Mouse (Mus musculus) CH12.LX (cell line): Measurements from ENCODE around the gene Atg4b. TPM values are rescaled to one million over a fixed set of nuclear protein-coding genes. Genes with fewer than 3 reads are reported as not detected.

Experiments used
- DNase-seq: peaks from one replicate; pipeline ENCODE4 v3.0.0-alpha.2; 2013; ENCODE audit errors: extremely low read depth
- H3K27ac ChIP-seq: 2 replicates; pipeline ENCODE4 v1.5.1; 2012; ENCODE audit warnings: low read depth, mild to moderate bottlenecking, control low read depth, moderate library complexity; ENCODE audit not compliant: insufficient read depth
- H3K27me3 ChIP-seq: replicated peaks from 2 replicates; pipeline ENCODE3; 2012; ENCODE audit warnings: inconsistent platforms
- H3K36me3 ChIP-seq, 2 experiments: replicated peaks in 1 of 2; 2 replicates each; pipeline versions ENCODE3 to v1.6.1; 2012; ENCODE audit warnings: inconsistent platforms in 1 of 2, low read length in 1 of 2, mild to moderate bottlenecking in 1 of 2, mixed read lengths in 1 of 2, moderate library complexity in 1 of 2; ENCODE audit not compliant: control insufficient read depth in 1 of 2, insufficient read depth in 1 of 2
- H3K4me1 ChIP-seq, 2 experiments: 2 replicates each; pipeline ENCODE4 v1.6.1; 2012; ENCODE audit warnings: inconsistent platforms in 1 of 2, moderate library complexity in 1 of 2; ENCODE audit not compliant: insufficient read depth in 2 of 2, control insufficient read depth in 1 of 2
- H3K4me2 ChIP-seq: 2 replicates; pipeline ENCODE4 v1.6.1; 2012; ENCODE audit warnings: low read depth, mild to moderate bottlenecking, control low read depth; ENCODE audit not compliant: poor library complexity, insufficient read depth, severe bottlenecking
- H3K4me3 ChIP-seq, 3 experiments: fragments of 150-350 bp in 1 of 3; sonication (generic) in 1 of 3; replicated peaks in 1 of 3; 2 replicates each; pipeline versions ENCODE3 to v1.5.1; 2011 to 2012; ENCODE audit warnings: low read depth in 2 of 3, low read length in 2 of 3, mild to moderate bottlenecking in 2 of 3, moderate library complexity in 2 of 3, control low read depth in 1 of 3, improper control_type of control experiment in 1 of 3, inconsistent platforms in 1 of 3, mixed read lengths in 1 of 3; ENCODE audit not compliant: poor library complexity in 1 of 3
- H3K79me2 ChIP-seq: replicated peaks from 2 replicates; pipeline ENCODE4 v1.6.1; 2012; ENCODE audit warnings: mild to moderate bottlenecking, moderate library complexity; ENCODE audit not compliant: control insufficient read depth, poor library complexity, insufficient read depth, severe bottlenecking; ENCODE audit errors: extremely low read depth
- H3K9ac ChIP-seq: 2 replicates; pipeline ENCODE4 v1.6.1; 2012; ENCODE audit warnings: low read depth, mild to moderate bottlenecking, control low read depth, moderate library complexity; ENCODE audit not compliant: insufficient read depth
- H3K9me3 ChIP-seq: replicated peaks from 2 replicates; pipeline ENCODE3; 2012; ENCODE audit warnings: low read length, inconsistent platforms, mixed read lengths
- BHLHE40 ChIP-seq: IDR thresholded peaks from 2 replicates; pipeline ENCODE4 v1.6.1; 2011; ENCODE audit warnings: mild to moderate bottlenecking, low read depth, low read length, improper control_type of control experiment
- CHD1 ChIP-seq: IDR thresholded peaks from 2 replicates; pipeline ENCODE4 v1.6.1; 2012; ENCODE audit warnings: low read depth, low read length, improper control_type of control experiment, inconsistent platforms
- CTCF ChIP-seq, 2 experiments: IDR thresholded peaks in 1 of 2; conservative IDR thresholded peaks in 1 of 2; 2 replicates each; pipeline ENCODE4 v1.5.1; 2011 to 2012; ENCODE audit warnings: low read depth in 2 of 2, low read length in 2 of 2, improper control_type of control experiment in 1 of 2, inconsistent platforms in 1 of 2, mild to moderate bottlenecking in 1 of 2, moderate library complexity in 1 of 2
- E2F4 ChIP-seq: IDR thresholded peaks from 2 replicates; pipeline ENCODE4 v1.6.1; 2011; ENCODE audit warnings: low read depth, low read length, improper control_type of control experiment; ENCODE audit not compliant: insufficient replicate concordance
- ELF1 ChIP-seq: IDR thresholded peaks from 2 replicates; pipeline ENCODE4 v1.6.1; 2014; ENCODE audit warnings: low read depth, mild to moderate bottlenecking, inconsistent platforms, low read length, improper control_type of control experiment
- EP300 ChIP-seq: IDR thresholded peaks from 2 replicates; pipeline ENCODE4 v1.6.1; 2011; ENCODE audit warnings: low read length, improper control_type of control experiment
- HCFC1 ChIP-seq: IDR thresholded peaks from 2 replicates; pipeline ENCODE4 v1.6.1; 2012; ENCODE audit warnings: low read depth, mild to moderate bottlenecking, inconsistent platforms, low read length, improper control_type of control experiment
- IRF4 ChIP-seq: IDR thresholded peaks from 2 replicates; pipeline ENCODE4 v1.6.1; 2014; ENCODE audit warnings: low read depth, mild to moderate bottlenecking, inconsistent platforms, low read length, improper control_type of control experiment
- JUN ChIP-seq: IDR thresholded peaks from 2 replicates; pipeline ENCODE4 v1.6.1; 2011; ENCODE audit warnings: low read depth, mild to moderate bottlenecking, low read length, improper control_type of control experiment, moderate library complexity; ENCODE audit not compliant: insufficient read depth
- JUND ChIP-seq: conservative IDR thresholded peaks from 2 replicates; pipeline ENCODE4 v1.6.1; 2011; ENCODE audit warnings: low read depth, low read length, improper control_type of control experiment
- KAT2A ChIP-seq: IDR thresholded peaks from 2 replicates; pipeline ENCODE4 v1.6.1; 2012; ENCODE audit warnings: low read length, improper control_type of control experiment, inconsistent platforms; ENCODE audit not compliant: insufficient replicate concordance
- MAFK ChIP-seq: IDR thresholded peaks from 2 replicates; pipeline ENCODE4 v1.6.1; 2011; ENCODE audit warnings: low read length, improper control_type of control experiment; ENCODE audit not compliant: insufficient replicate concordance
- MAX ChIP-seq: IDR thresholded peaks from 2 replicates; pipeline ENCODE4 v1.6.1; 2011; ENCODE audit warnings: low read length, improper control_type of control experiment
- MAZ ChIP-seq: IDR thresholded peaks from 2 replicates; pipeline ENCODE4 v1.6.1; 2012; ENCODE audit warnings: low read depth, mild to moderate bottlenecking, inconsistent platforms, low read length, improper control_type of control experiment, moderate library complexity
- MEF2A ChIP-seq: IDR thresholded peaks from 2 replicates; pipeline ENCODE4 v1.6.1; 2014; ENCODE audit warnings: low read depth, mild to moderate bottlenecking, inconsistent platforms, low read length, improper control_type of control experiment, borderline replicate concordance
- MXI1 ChIP-seq: IDR thresholded peaks from 2 replicates; pipeline ENCODE4 v1.6.1; 2011; ENCODE audit warnings: mild to moderate bottlenecking, low read depth, low read length, improper control_type of control experiment
- MYC ChIP-seq: IDR thresholded peaks from 2 replicates; pipeline ENCODE4 v1.6.1; 2011; ENCODE audit warnings: low read depth, mild to moderate bottlenecking, improper control_type of control experiment, low read length
- NELFE ChIP-seq: IDR thresholded peaks from 2 replicates; pipeline ENCODE4 v1.6.1; 2011; ENCODE audit warnings: low read depth, low read length, improper control_type of control experiment
- NRF1 ChIP-seq: IDR thresholded peaks from 2 replicates; pipeline ENCODE4 v1.6.1; 2014; ENCODE audit warnings: low read depth, mild to moderate bottlenecking, inconsistent platforms, low read length, improper control_type of control experiment, moderate library complexity
- PAX5 ChIP-seq: IDR thresholded peaks from 2 replicates; pipeline ENCODE4 v1.6.1; 2012; ENCODE audit warnings: low read length, inconsistent platforms, mixed read lengths
- POLR2AphosphoS2 ChIP-seq: IDR thresholded peaks from 2 replicates; pipeline ENCODE4 v1.6.1; 2011; ENCODE audit warnings: low read depth, low read length, improper control_type of control experiment
- SIN3A ChIP-seq: IDR thresholded peaks from 2 replicates; pipeline ENCODE4 v1.6.1; 2012; ENCODE audit warnings: low read length, improper control_type of control experiment, inconsistent platforms
- SMC3 ChIP-seq: IDR thresholded peaks from 2 replicates; pipeline ENCODE4 v1.6.1; 2011; ENCODE audit warnings: low read depth, low read length, improper control_type of control experiment
- TBP ChIP-seq: conservative IDR thresholded peaks from 2 replicates; pipeline ENCODE4 v1.6.1; 2011; ENCODE audit warnings: low read depth, low read length, improper control_type of control experiment
- TCF12 ChIP-seq: IDR thresholded peaks from 2 replicates; pipeline ENCODE4 v1.6.1; 2014; ENCODE audit warnings: low read depth, mild to moderate bottlenecking, inconsistent platforms, low read length, improper control_type of control experiment
- USF1 ChIP-seq: IDR thresholded peaks from 2 replicates; pipeline ENCODE4 v1.6.1; 2014; ENCODE audit warnings: low read depth, mild to moderate bottlenecking, inconsistent platforms, low read length, improper control_type of control experiment
- ZC3H11A ChIP-seq: IDR thresholded peaks from 2 replicates; pipeline ENCODE4 v1.6.1; 2012; ENCODE audit warnings: low read depth, mild to moderate bottlenecking, inconsistent platforms, low read length, improper control_type of control experiment
- ZKSCAN1 ChIP-seq: IDR thresholded peaks from 2 replicates; pipeline ENCODE4 v1.6.1; 2012; ENCODE audit warnings: low read depth, inconsistent platforms, low read length, improper control_type of control experiment, borderline replicate concordance
- ZMIZ1 ChIP-seq: IDR thresholded peaks from 2 replicates; pipeline ENCODE4 v1.6.1; 2012; ENCODE audit warnings: low read depth, mild to moderate bottlenecking, inconsistent platforms, low read length, improper control_type of control experiment
- dilution Hi-C: fragments of 300-500 bp; cut with MboI; formaldehyde crosslinking; loops from 2 replicates; pipeline ENCODE4 v1.14.3; 2020; ENCODE audit warnings: low sequenced_read_pairs; ENCODE audit not compliant: extremely low pct_unique_long_range_greater_than_20kb, extremely low pct_ligation_motif_present
- in situ Hi-C: fragments of 300-500 bp; cut with MboI; formaldehyde crosslinking; loops from 3 replicates; pipeline ENCODE4 v1.14.3; 2019; ENCODE audit warnings: low sequenced_read_pairs, low pct_ligation_motif_present, low pct_unique_long_range_greater_than_20kb, mixed read lengths
- polyA plus RNA-seq: library from polyadenylated mRNA; unstranded; fragments of >175 nt; gene quantifications from 2 replicates; pipeline ENCODE4 v1.2.1, GENCODE M21; 2012; ENCODE audit warnings: low read depth; ENCODE audit not compliant: insufficient read length
- total RNA-seq, 2 experiments: library from RNA; depleted of rRNA; stranded (reverse); fragments of 300-350 nt in 1 of 2; fragments of >200 nt in 1 of 2; gene quantifications; 2 replicates each; pipeline ENCODE4 v1.2.3; 2012 to 2014

Gene Atg4b
- total and polyA plus RNA-seq, 3 experiments = 20.1 to 55.1 (median 21.4) TPM

- TF ChIP-seq USF1 = no peak
- TF ChIP-seq EP300 = 0 out of 2 replicates have a peak, but pooled peaks have one; percentile 8
- no peak for TF ChIP-seq PAX5
- TF ChIP-seq TBP = no peak
- no peak for TF ChIP-seq POLR2AphosphoS2
- no peak for TF ChIP-seq MAFK
- no peak for TF ChIP-seq ZKSCAN1
- TF ChIP-seq KAT2A = 0 out of 2 replicates have a peak, but pooled peaks have one; percentile 15
- no peak for TF ChIP-seq IRF4
- no peak for TF ChIP-seq CTCF (conservative IDR thresholded peaks at IDR 0.05 in 1 of 2, IDR thresholded peaks at IDR 0.05 in 1 of 2; ENCODE audit: low read depth in 2 of 2, low read length in 2 of 2)
- Histone ChIP-seq H3K36me3 (peaks cover 30 to 51% of the 10 kb centered on the region in 2 experiments), H3K9me3 (no peaks in the 10 kb centered on the region), H3K9ac (peak overlapping the region; percentile 84), H3K27ac (peak overlapping the region; percentile 68), H3K4me2 (peak overlapping the region; percentile 99), H3K4me1 (peaks cover 12 to 50% of the 10 kb centered on the region in 2 experiments; a peak in 3 of 4 replicates), H3K79me2 (peaks cover 30% of the 10 kb centered on the region), H3K27me3 (no peaks in the 10 kb centered on the region), H3K4me3 (peak overlapping the region; percentile 8 to 80 (median 57))
- in situ Hi-C loops (no loop called here), dilution Hi-C loops (no loop called here)
- DNase-seq = no peak
Measured at GRCm38 (mm10) chr1:93802771-93803170, 51.5 kb downstream of the Atg4b start.

DNA sequence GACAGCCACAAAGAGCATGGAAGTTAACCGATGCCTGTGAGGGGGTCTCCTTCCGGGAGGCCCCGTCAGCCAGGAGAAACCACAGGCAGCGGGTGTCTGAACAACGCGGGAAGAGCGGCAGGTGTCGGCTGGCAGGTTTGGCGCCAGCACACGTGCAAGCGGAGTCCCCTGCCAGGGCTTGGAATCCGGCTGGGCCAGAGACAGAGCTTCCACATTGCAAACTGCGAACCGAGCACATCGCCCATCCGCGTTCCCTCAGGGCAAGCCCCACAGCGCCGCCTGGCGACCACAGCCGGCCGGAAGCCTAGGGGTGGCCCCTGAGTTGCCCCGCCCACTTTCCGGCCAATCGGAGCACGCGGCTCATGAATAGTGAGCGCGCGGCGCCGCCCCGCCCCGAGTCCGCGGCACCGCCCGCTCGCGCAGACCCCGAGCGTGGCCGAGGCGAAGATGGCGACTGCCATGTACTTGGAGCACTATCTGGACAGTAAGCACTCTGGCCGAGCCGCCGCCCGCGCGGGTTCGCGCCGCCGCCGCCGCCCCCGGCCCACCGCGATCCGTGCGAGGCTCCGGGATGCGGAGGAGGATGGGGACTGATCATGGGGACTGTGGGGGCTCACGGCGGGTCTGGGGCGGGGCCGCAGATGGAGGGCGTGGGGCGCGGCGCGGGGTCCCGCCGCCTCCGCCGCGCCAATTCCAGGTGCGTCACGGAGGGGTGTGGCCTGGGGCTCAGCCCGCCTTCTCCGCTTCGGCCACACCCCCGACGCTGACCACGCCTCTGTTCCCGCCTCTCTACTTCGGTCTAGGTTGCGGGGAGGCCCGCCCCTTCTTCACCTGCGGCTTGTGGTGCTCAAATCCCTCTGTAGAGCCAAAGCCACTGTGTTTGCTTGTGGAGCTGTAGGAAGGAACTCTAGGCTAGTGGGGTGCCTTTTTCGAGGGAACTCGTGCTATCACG lies 52.5 kb downstream of the Atg4b start, which contains the start of gene Ing5:
TSS of gene Ing5 (plus strand) at position 410 of the 952 bp plus-strand sequence.
- peaks cover 12 to 39% of the 10 kb centered on the region in 2 experiments; a peak in 3 of 4 replicates for H3K4me1 ChIP-seq
- peak within 1 kb of the TSS; percentile 62 to 80 (median 78) for H3K4me3 ChIP-seq
- peaks cover 31 to 51% of the 10 kb centered on the region in 2 experiments for H3K36me3 ChIP-seq
- peak within 1 kb of the TSS; percentile 76 for H3K27ac ChIP-seq
- no peaks in the 10 kb centered on the region for H3K27me3 ChIP-seq
- in situ Hi-C loops (no loop called here), dilution Hi-C loops (no loop called here)
- H3K4me2 ChIP-seq = peak within 1 kb of the TSS; percentile 99
- H3K9ac ChIP-seq = peak within 1 kb of the TSS; percentile 84
- DNase-seq = peak; percentile 95
- H3K9me3 ChIP-seq = no peaks in the 10 kb centered on the region
- peaks cover 30% of the 10 kb centered on the region for H3K79me2 ChIP-seq
- TF ChIP-seq ZC3H11A (no peak), ZMIZ1 (peak; percentile 54; the same call in 1 of the 2 replicates), JUN (no peak), BHLHE40 (peak; percentile 89), ELF1 (peak; percentile 86), HCFC1 (peak; percentile 73), MYC (peak; percentile 83), NELFE (peak; percentile 72), SMC3 (peak; percentile 33; the same call in 1 of the 2 replicates), CHD1 (no peak), E2F4 (no peak), PAX5 (no peak), MAFK (no peak), TCF12 (peak; percentile 91), NRF1 (peak; percentile 75), MXI1 (peak; percentile 98), TBP (peak; percentile 64; the same call in 1 of the 2 replicates), SIN3A (peak; percentile 83), POLR2AphosphoS2 (peak; percentile 47; the same call in 1 of the 2 replicates), JUND (no peak), MEF2A (peak; percentile 42), MAX (peak; percentile 75), IRF4 (peak; percentile 38; the same call in 1 of the 2 replicates), MAZ (peak; percentile 67)
